Mouse (Mus musculus) stomach, postnatal 0 days (tissue): Measurements from ENCODE around the gene Gm5142. TPM values are rescaled to one million over a fixed set of nuclear protein-coding genes. Genes with fewer than 3 reads are reported as not detected.

Source experiments
- ATAC-seq: fragments of 200-750 bp; cut with Nextera tagmentation; 2 replicates; pipeline ENCODE4 v1.8.0; 2017; ENCODE audit not compliant: low FRiP score, low TSS enrichment
- DNase-seq: peaks from one replicate; pipeline ENCODE4 v3.0.0-alpha.2; 2016; ENCODE audit warnings: low spot score
- H3K27ac ChIP-seq: fragments of 300-500 bp; sonication (generic); replicated peaks from 2 replicates; pipeline ENCODE4 v1.5.1; 2014; ENCODE audit warnings: mild to moderate bottlenecking, control low read depth
- H3K27me3 ChIP-seq: fragments of 300-500 bp; sonication (generic); 2 replicates; pipeline ENCODE4 v1.6.1; 2014; ENCODE audit warnings: low read length; ENCODE audit not compliant: control insufficient read depth, insufficient read depth
- H3K36me3 ChIP-seq: fragments of 300-500 bp; sonication (generic); 2 replicates; pipeline ENCODE4 v1.6.1; 2014; ENCODE audit warnings: low read length, mixed read lengths; ENCODE audit not compliant: control insufficient read depth, insufficient read depth
- H3K4me1 ChIP-seq: fragments of 300-500 bp; sonication (generic); replicated peaks from 2 replicates; pipeline ENCODE4 v1.6.1; 2014; ENCODE audit warnings: antibody characterized with exemption; ENCODE audit not compliant: control insufficient read depth, insufficient read depth
- H3K4me2 ChIP-seq: fragments of 300-500 bp; sonication (generic); replicated peaks from 2 replicates; pipeline ENCODE4 v1.6.1; 2014; ENCODE audit warnings: low read depth, mild to moderate bottlenecking, control low read depth, moderate library complexity
- H3K4me3 ChIP-seq: fragments of 300-500 bp; sonication (generic); 2 replicates; pipeline ENCODE4 v1.5.1; 2014; ENCODE audit warnings: low read depth, low read length, control low read depth
- H3K9ac ChIP-seq: fragments of 300-500 bp; sonication (generic); 2 replicates; pipeline ENCODE4 v1.6.1; 2014; ENCODE audit warnings: mild to moderate bottlenecking, low read length, control low read depth, mixed read lengths
- H3K9me3 ChIP-seq: fragments of 300-500 bp; sonication (generic); 2 replicates; pipeline ENCODE4 v1.6.1; 2016; ENCODE audit warnings: low read length; ENCODE audit not compliant: control insufficient read depth
- CTCF ChIP-seq: IDR thresholded peaks from 2 replicates; pipeline ENCODE4 v1.5.1; 2016; ENCODE audit warnings: antibody characterized with exemption, low read depth, mild to moderate bottlenecking, moderate library complexity
- EP300 ChIP-seq: optimal IDR thresholded peaks from 2 replicates; pipeline ENCODE3; 2016; ENCODE audit warnings: antibody characterized with exemption
- WGBS: fragments of 180-500 bp; shearing (Covaris S2); extraction: QIAGEN DNeasy Blood & Tissue Kit; methylation state at CpG from one replicate; pipeline ENCODE4 v1.1.7; 2014; 5-methylcytosine and 5-hydroxymethylcytosine counted together
- polyA plus RNA-seq: library from polyadenylated mRNA; unstranded; fragments of >200 nt; fragmentation: Nextera tagmentation; extraction: Ambion mirVana; gene quantifications from 2 replicates; pipeline ENCODE4 v1.2.1, GENCODE M21; 2015

Gm5142 gene
- polyA plus RNA-seq, 1 experiment from 2014 or later = not detected

DNA sequence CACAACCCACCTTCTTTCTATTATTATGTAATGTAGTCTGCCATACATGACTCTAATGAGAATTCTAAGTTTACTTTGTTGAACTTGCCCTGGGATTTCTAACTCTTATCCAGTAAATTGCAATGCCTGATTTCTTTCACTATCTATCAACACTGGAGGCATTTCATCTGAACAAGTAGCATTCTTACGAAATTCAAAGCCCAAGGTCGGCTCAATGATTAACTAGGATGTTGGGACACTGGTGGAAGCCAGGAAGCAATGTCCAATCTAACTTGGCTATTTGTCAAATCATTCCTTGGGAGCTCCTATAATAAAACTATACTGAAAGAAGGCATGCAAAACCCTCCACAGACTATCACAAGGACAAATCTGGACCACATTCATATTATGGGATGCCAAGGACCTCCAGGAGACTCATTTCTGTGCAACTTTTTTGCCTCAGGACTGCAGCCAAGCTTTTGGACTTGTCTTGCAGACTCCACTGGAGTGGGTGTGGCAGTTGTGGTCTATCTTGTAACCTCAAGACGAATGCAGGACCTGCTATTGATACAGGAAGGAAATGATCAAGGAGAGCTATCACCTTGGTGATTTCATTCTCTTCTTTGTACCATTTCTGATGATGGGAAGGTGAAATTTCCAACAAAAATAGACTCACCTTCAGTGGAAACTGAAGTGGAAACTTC lies 21.4 kb downstream of the Gm5142 start:
- Histone ChIP-seq H3K4me1 (no peaks in the 10 kb centered on the region), H3K36me3 (no peaks in the 10 kb centered on the region), H3K27me3 (no peaks in the 10 kb centered on the region), H3K9ac (no peak overlapping the region), H3K27ac (no peak overlapping the region), H3K4me2 (no peak overlapping the region), H3K9me3 (no peaks in the 10 kb centered on the region), H3K4me3 (no peak overlapping the region)
- no peak for ATAC-seq
- 46% methylated on average over 3 of the region's 3 CpGs for WGBS
- no peak for TF ChIP-seq CTCF
- DNase-seq = no peak

DNA sequence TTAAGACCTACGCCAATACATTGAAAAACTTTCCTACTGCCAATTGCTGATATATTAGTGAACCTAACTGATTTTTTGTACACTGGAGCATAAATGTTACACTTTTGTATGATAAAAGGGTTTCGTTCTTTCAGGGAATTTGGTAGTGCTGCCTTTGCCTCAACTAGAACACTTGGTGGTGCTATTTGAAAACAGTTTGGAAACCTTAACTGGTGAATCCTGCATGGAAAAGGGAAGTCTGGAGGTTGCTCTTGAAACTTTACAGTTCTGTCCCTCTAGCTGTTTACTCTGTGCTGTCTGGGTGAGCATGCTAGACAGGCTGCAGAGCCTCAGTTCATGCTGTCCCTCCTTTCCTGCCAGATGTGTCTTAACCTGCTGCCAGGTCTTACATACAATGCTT lies 23.0 kb downstream of the Gm5142 start:
- Histone ChIP-seq H3K27me3 (no peaks in the 10 kb centered on the region), H3K4me1 (no peaks in the 10 kb centered on the region), H3K36me3 (no peaks in the 10 kb centered on the region), H3K9me3 (no peaks in the 10 kb centered on the region), H3K4me2 (no peak overlapping the region), H3K4me3 (no peak overlapping the region), H3K27ac (no peak overlapping the region), H3K9ac (no peak overlapping the region)
- WGBS = 73% methylated on average over 2 of the region's 2 CpGs
- ATAC-seq = no peak
- TF ChIP-seq CTCF (peak; percentile 67), EP300 (no peak)
- DNase-seq = no peak

DNA sequence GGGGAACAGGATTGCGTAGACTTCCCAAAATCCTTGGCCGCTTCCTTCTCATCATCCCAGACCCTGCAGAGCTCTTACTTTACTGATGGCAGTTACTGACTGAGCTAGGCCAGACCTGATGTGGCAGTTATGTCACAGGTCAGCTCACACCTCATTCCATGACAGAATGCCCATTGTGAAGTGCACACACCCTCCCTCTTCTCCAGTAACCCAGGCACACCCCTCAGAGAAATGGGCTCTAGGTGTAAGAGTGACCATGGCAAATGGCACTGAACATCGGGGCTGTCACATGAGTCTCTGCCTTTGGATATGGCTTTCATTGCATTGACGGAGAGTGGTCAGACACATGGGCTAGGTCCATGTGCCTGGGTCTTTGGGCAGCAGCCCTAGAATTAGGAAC lies 35.8 kb downstream of the Gm5142 start, which contains the start of gene 1700129C05Rik:
Gene 1700129C05Rik, minus strand, starts transcription at position 101 of the 400 bp plus-strand sequence.
- 97% methylated on average over 4 of the region's 4 CpGs for WGBS
- Histone ChIP-seq H3K27me3 (no peaks in the 10 kb centered on the region), H3K9ac (no peak within 1 kb of the TSS), H3K27ac (no peak within 1 kb of the TSS), H3K4me1 (no peaks in the 10 kb centered on the region), H3K4me2 (no peak within 1 kb of the TSS), H3K9me3 (no peaks in the 10 kb centered on the region), H3K4me3 (no peak within 1 kb of the TSS), H3K36me3 (no peaks in the 10 kb centered on the region)
- TF ChIP-seq CTCF (no peak), EP300 (no peak)
- no peak for DNase-seq
- ATAC-seq = no peak

DNA sequence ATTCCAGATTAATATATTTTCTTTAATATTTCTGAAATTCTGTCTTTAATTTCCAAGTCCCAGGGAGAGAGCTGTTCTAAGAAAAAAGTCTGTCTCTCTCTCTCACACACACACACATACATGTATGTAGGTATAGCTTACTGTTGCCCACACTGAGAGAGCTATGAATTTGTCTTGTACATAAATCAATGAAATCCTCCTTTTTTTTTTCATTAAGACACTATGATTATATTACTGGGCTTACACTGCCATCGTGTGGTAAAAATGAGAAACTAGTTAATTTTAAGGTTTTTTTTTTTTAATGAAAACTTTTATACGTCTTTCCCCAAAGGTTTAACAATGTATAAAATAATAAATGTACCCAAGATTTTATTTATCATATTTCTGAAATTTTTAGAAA lies 64.3 kb downstream of the Gm5142 start:
- DNase-seq = no peak
- H3K4me2 ChIP-seq = no peak overlapping the region
- H3K27me3 ChIP-seq = no peaks in the 10 kb centered on the region
- H3K36me3 ChIP-seq = no peaks in the 10 kb centered on the region
- no peak overlapping the region for H3K4me3 ChIP-seq
- H3K9me3 ChIP-seq = no peaks in the 10 kb centered on the region
- TF ChIP-seq CTCF (peak; percentile 63), EP300 (no peak)
- ATAC-seq = no peak
- no peaks in the 10 kb centered on the region for H3K4me1 ChIP-seq
- WGBS = 1% methylated on average over 2 of the region's 2 CpGs
- no peak overlapping the region for H3K9ac ChIP-seq
- H3K27ac ChIP-seq = no peak overlapping the region

Other genes with a start within 250 kb of the Gm5142 start
- not detected in 2 replicates for gene 1700129C05Rik, start 35.9 kb downstream of the Gm5142 start, polyA plus RNA-seq
- 16.1 and 18.6 TPM in 2 replicates for gene Rcbtb1, start 22.5 kb upstream of the Gm5142 start, polyA plus RNA-seq
- not detected in 2 replicates for gene Gm6904, start 81.5 kb upstream of the Gm5142 start, polyA plus RNA-seq
- gene Phf11a, start 118.8 kb upstream of the Gm5142 start, polyA plus RNA-seq = not detected in 2 replicates
- gene Phf11b, start 162.6 kb upstream of the Gm5142 start, polyA plus RNA-seq = 0.93 and 1.2 TPM in 2 replicates
- 5.5 and 6.9 TPM in 2 replicates for gene Phf11d, start 186.7 kb upstream of the Gm5142 start, polyA plus RNA-seq
- gene Phf11c, start 216.6 kb upstream of the Gm5142 start, polyA plus RNA-seq = 0.18 and 0.30 TPM in 2 replicates